Mouse (Mus musculus) embryonic facial prominence, embryonic 10.5 days (tissue): ENCODE results near the gene Sct. TPM values are rescaled to one million over a fixed set of nuclear protein-coding genes. Genes with fewer than 3 reads are reported as not detected.
A peak's percentile ranks its signal among the peaks of the same experiment; 100 is the strongest.

Experiments
- DNase-seq: peaks from one replicate; pipeline ENCODE4 v3.0.0-alpha.2; 2017; ENCODE audit warnings: low spot score
- H3K27ac ChIP-seq: fragments of 300-500 bp; sonication (generic); replicated peaks from 2 replicates; pipeline ENCODE4 v1.5.1; 2016; ENCODE audit warnings: mild to moderate bottlenecking
- H3K27me3 ChIP-seq: fragments of 300-500 bp; sonication (generic); replicated peaks from 2 replicates; pipeline ENCODE4 v1.6.1; 2016; ENCODE audit warnings: low read depth, mild to moderate bottlenecking; ENCODE audit not compliant: poor library complexity, severe bottlenecking
- H3K36me3 ChIP-seq: fragments of 300-500 bp; sonication (generic); replicated peaks from 2 replicates; pipeline ENCODE4 v1.6.1; 2016; ENCODE audit warnings: mild to moderate bottlenecking, moderate library complexity
- H3K4me1 ChIP-seq: fragments of 300-500 bp; sonication (generic); 2 replicates; pipeline ENCODE4 v1.6.1; 2016
- H3K4me3 ChIP-seq: fragments of 300-500 bp; sonication (generic); 2 replicates; pipeline ENCODE4 v1.5.1; 2016; ENCODE audit warnings: mild to moderate bottlenecking, moderate library complexity
- H3K9me3 ChIP-seq: fragments of 300-500 bp; sonication (generic); 2 replicates; pipeline ENCODE4 v1.6.1; 2016; ENCODE audit warnings: mild to moderate bottlenecking
- WGBS: fragments of 180-500 bp; shearing (Covaris S2); methylation state at CpG from one replicate; pipeline ENCODE4 v1.1.7; 2016; 5-methylcytosine and 5-hydroxymethylcytosine counted together
- polyA plus RNA-seq: library from polyadenylated mRNA; unstranded; fragments of >200 nt; fragmentation: Nextera tagmentation; extraction: Ambion mirVana; gene quantifications from 2 replicates; pipeline ENCODE4 v1.2.1, GENCODE M21; 2016

Gene Sct
- polyA plus RNA-seq: 8.8 and 9.6 TPM in 2 replicates

GRCm38 (mm10) chr7:141278766-141279590 lies at the start of gene Sct:
Gene Sct, minus strand, starts transcription at chr7:141279133.
- Histone ChIP-seq H3K4me1 (peaks cover 49% of the 10 kb centered on the region), H3K4me3 (peak within 1 kb of the TSS; percentile 63), H3K27me3 (peaks cover 41% of the 10 kb centered on the region), H3K36me3 (no peaks in the 10 kb centered on the region), H3K27ac (peak within 1 kb of the TSS; percentile 45), H3K9me3 (no peaks in the 10 kb centered on the region)
- peak; percentile 76 for DNase-seq
- WGBS: 2% methylated on average over 46 of the region's 46 CpGs

GRCm38 (mm10) chr7:141328373-141328990 lies 49.5 kb upstream of the Sct start:
- H3K27ac ChIP-seq: peak overlapping the region; percentile 98
- peak overlapping the region; percentile 77 for H3K4me3 ChIP-seq
- DNase-seq: no peak
- no peaks in the 10 kb centered on the region for H3K27me3 ChIP-seq
- H3K4me1 ChIP-seq: peaks cover 33% of the 10 kb centered on the region
- 21% methylated on average over 24 of the region's 24 CpGs for WGBS
- peaks cover 34% of the 10 kb centered on the region for H3K36me3 ChIP-seq
- H3K9me3 ChIP-seq: no peaks in the 10 kb centered on the region

GRCm38 (mm10) chr7:141327469-141328372 lies 48.8 kb upstream of the Sct start, which contains the start of the genes Deaf1 and Tmem80:
Gene Deaf1, minus strand, starts transcription at chr7:141327690.
Gene Tmem80, plus strand, starts transcription at chr7:141327739.
- H3K4me3 ChIP-seq: peak within 1 kb of the TSS; percentile 77
- H3K27ac ChIP-seq: peak within 1 kb of the TSS; percentile 98
- H3K36me3 ChIP-seq: peaks cover 34% of the 10 kb centered on the region
- H3K9me3 ChIP-seq: no peaks in the 10 kb centered on the region
- under 1% methylated on average over 105 of the region's 105 CpGs for WGBS
- H3K27me3 ChIP-seq: no peaks in the 10 kb centered on the region
- H3K4me1 ChIP-seq: peaks cover 33% of the 10 kb centered on the region
- peak; percentile 98 for DNase-seq

- Histone ChIP-seq H3K36me3 (peaks cover 34% of the 10 kb centered on the region), H3K4me1 (peaks cover 33% of the 10 kb centered on the region), H3K27me3 (no peaks in the 10 kb centered on the region), H3K4me3 (peak overlapping the region; percentile 77), H3K9me3 (no peaks in the 10 kb centered on the region), H3K27ac (peak overlapping the region; percentile 98)
- DNase-seq: no peak
- 7% methylated on average over 35 of the region's 35 CpGs for WGBS
These were observed 47.9 kb upstream of the Sct start for GRCm38 (mm10) chr7:141326546-141327446.

- Histone ChIP-seq H3K27me3 (no peaks in the 10 kb centered on the region), H3K4me1 (peaks cover 33% of the 10 kb centered on the region), H3K36me3 (peaks cover 54% of the 10 kb centered on the region), H3K9me3 (no peaks in the 10 kb centered on the region), H3K4me3 (no peak overlapping the region), H3K27ac (no peak overlapping the region)
- WGBS: 96% methylated on average over 1 of the region's 1 CpGs
- no peak for DNase-seq
These were observed 45.8 kb upstream of the Sct start for GRCm38 (mm10) chr7:141324686-141325085.

GRCm38 (mm10) chr7:141319446-141319845 lies 40.5 kb upstream of the Sct start:
- no peak for DNase-seq
- 82% methylated on average over 2 of the region's 2 CpGs for WGBS
- H3K27me3 ChIP-seq: no peaks in the 10 kb centered on the region
- H3K9me3 ChIP-seq: no peaks in the 10 kb centered on the region
- no peaks in the 10 kb centered on the region for H3K4me1 ChIP-seq
- H3K27ac ChIP-seq: no peak overlapping the region
- H3K36me3 ChIP-seq: peaks cover 100% of the 10 kb centered on the region
- H3K4me3 ChIP-seq: no peak overlapping the region

GRCm38 (mm10) chr7:141317619-141318132 lies 38.7 kb upstream of the Sct start:
- H3K36me3 ChIP-seq: peaks cover 100% of the 10 kb centered on the region
- no peak for DNase-seq
- no peaks in the 10 kb centered on the region for H3K27me3 ChIP-seq
- H3K27ac ChIP-seq: no peak overlapping the region
- whole genome bisulfite sequencing: 87% methylated on average over 1 of the region's 1 CpGs
- no peak overlapping the region for H3K4me3 ChIP-seq
- no peaks in the 10 kb centered on the region for H3K9me3 ChIP-seq
- no peaks in the 10 kb centered on the region for H3K4me1 ChIP-seq

GRCm38 (mm10) chr7:141315974-141316373 lies 37.0 kb upstream of the Sct start:
- no peaks in the 10 kb centered on the region for H3K9me3 ChIP-seq
- peaks cover 100% of the 10 kb centered on the region for H3K36me3 ChIP-seq
- WGBS: 78% methylated on average over 5 of the region's 5 CpGs
- H3K27me3 ChIP-seq: no peaks in the 10 kb centered on the region
- no peaks in the 10 kb centered on the region for H3K4me1 ChIP-seq
- no peak overlapping the region for H3K4me3 ChIP-seq
- no peak for DNase-seq
- H3K27ac ChIP-seq: no peak overlapping the region

- no peaks in the 10 kb centered on the region for H3K9me3 ChIP-seq
- H3K4me1 ChIP-seq: no peaks in the 10 kb centered on the region
- H3K27ac ChIP-seq: no peak overlapping the region
- H3K27me3 ChIP-seq: no peaks in the 10 kb centered on the region
- no peak overlapping the region for H3K4me3 ChIP-seq
- DNase-seq: no peak
- 91% methylated on average over 8 of the region's 8 CpGs for WGBS
- peaks cover 100% of the 10 kb centered on the region for H3K36me3 ChIP-seq
These were observed 36.1 kb upstream of the Sct start for GRCm38 (mm10) chr7:141315076-141315475.

GRCm38 (mm10) chr7:141314416-141314815 lies 35.5 kb upstream of the Sct start:
- Histone ChIP-seq H3K4me1 (no peaks in the 10 kb centered on the region), H3K9me3 (no peaks in the 10 kb centered on the region), H3K36me3 (peaks cover 100% of the 10 kb centered on the region), H3K27ac (no peak overlapping the region), H3K4me3 (no peak overlapping the region), H3K27me3 (no peaks in the 10 kb centered on the region)
- WGBS: 94% methylated on average over 2 of the region's 2 CpGs
- no peak for DNase-seq

- Histone ChIP-seq H3K9me3 (no peaks in the 10 kb centered on the region), H3K27me3 (no peaks in the 10 kb centered on the region), H3K4me3 (no peak overlapping the region), H3K36me3 (peaks cover 100% of the 10 kb centered on the region), H3K4me1 (no peaks in the 10 kb centered on the region), H3K27ac (no peak overlapping the region)
- 91% methylated on average over 4 of the region's 4 CpGs for WGBS
- DNase-seq: no peak
These were observed 25.6 kb upstream of the Sct start for GRCm38 (mm10) chr7:141304537-141304936.
